Mouse (Mus musculus) neural tube, postnatal 0 days (tissue): ENCODE data around the gene Lnp1. TPM values are rescaled to one million over a fixed set of nuclear protein-coding genes. Genes with fewer than 3 reads are reported as not detected.

Source experiments
- polyA plus RNA-seq: library from polyadenylated mRNA; unstranded; fragments of >200 nt; fragmentation: Nextera tagmentation; extraction: Ambion mirVana; gene quantifications from 2 replicates; pipeline ENCODE4 v1.2.1, GENCODE M21; 2015

The Lnp1 gene
- polyA plus RNA-seq = 0.49 and 0.61 TPM in 2 replicates

DNA sequence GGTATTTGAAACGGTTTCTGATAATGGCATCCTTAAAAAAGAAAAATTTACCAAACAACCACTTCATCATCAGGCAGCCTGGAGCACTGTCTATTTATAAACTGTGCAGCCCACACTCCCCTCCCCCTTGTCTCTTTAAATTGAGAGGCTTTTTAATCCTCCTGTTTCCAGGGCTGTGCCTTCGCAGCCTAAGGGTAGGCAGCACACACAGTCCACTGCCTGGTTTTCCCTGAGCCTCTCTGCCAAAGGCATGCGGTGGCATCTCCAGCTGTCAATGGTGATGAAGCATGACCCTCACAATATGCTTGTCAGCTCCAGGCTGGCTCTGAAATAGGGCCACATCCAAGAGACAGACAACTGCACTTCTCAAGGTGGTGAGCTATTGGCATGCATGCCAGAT is at the start of gene Lnp1:
Lnp1 (minus strand) TSS at position 39 of the 400 bp plus-strand sequence.

DNA sequence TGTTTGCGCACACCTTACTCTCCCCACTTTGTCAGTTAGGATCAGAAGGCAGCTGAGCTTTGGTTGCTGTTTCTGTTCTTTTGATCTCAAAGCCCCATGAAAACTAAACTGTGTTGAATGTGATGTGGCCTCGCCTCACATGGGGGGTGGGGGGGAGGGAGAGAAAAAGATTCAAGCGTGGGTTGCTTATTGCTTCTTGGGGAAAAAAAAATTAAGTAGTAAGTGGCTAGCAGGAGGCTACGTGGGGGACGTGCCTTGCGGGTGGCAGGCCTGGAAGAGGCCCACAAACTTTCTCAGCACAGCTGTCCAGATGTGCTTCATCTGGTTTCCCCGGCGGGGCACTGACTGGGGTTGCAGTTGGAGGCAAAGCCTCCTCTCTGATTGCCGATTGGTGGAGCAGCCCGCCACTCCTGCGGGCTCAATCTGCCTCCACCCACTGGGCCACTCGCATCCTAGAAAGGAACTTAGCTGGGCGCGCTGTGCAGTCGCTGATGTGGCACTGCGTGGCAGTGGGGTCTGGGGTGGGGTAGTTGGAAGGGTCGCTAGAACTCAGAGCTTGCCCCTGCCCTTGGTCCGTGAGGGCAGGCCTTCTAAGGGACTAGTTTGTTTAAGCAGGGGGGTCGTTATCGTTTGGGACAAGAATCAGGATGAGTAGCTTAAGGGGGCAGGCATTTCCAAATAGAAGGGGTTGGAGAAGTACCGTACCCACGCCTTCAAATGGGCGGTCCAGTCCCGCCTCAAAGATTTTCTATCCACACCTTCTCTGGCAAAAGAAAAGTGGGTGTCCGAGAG is 41.8 kb downstream of the Lnp1 start, which contains the start of gene Tmem45a:
Tmem45a (minus strand) TSS at position 343 of the 792 bp plus-strand sequence.

Other genes starting within 250 kb of the Lnp1 start
- 150 and 151 TPM in 2 replicates for gene Tfg, start 210.6 kb downstream of the Lnp1 start, polyA plus RNA-seq
- gene Adgrg7, start 132.2 kb downstream of the Lnp1 start, polyA plus RNA-seq = not detected in 2 replicates
- gene Tmem45a, start 41.9 kb downstream of the Lnp1 start, polyA plus RNA-seq = 4.7 and 5.3 TPM in 2 replicates
- 0.13 and 0.15 TPM in 2 replicates for gene Tmem45a2, start 143.3 kb upstream of the Lnp1 start, polyA plus RNA-seq
- 63.3 and 63.8 TPM in 2 replicates for gene Tomm70a, start 193.6 kb upstream of the Lnp1 start, polyA plus RNA-seq
- gene Nit2, start 239.3 kb upstream of the Lnp1 start, polyA plus RNA-seq = 68.9 and 73.2 TPM in 2 replicates